Mouse (Mus musculus) layer of hippocampus, adult 18-20 months (tissue): ENCODE results near the gene 1110059E24Rik. TPM values are rescaled to one million over a fixed set of nuclear protein-coding genes. Genes with fewer than 3 reads are reported as not detected.
"Not testable (repeated sequence)": the region's sequence is repeated elsewhere in the genome, so short reads cannot be mapped to it uniquely, and the experiment has no call there.

Source experiments
- DNase-seq, 2 experiments: peaks; one replicate each; pipeline ENCODE4 v3.0.0; 2022; ENCODE audit warnings: low spot score in 2 of 2
- total RNA-seq, 2 experiments: library from RNA; stranded (reverse); gene quantifications; 2 replicates each; pipeline ENCODE4 v1.2.3; 2021

The 1110059E24Rik gene
- total RNA-seq, 2 experiments from 2014 or later, result 23.2 to 29.0 TPM

DNA sequence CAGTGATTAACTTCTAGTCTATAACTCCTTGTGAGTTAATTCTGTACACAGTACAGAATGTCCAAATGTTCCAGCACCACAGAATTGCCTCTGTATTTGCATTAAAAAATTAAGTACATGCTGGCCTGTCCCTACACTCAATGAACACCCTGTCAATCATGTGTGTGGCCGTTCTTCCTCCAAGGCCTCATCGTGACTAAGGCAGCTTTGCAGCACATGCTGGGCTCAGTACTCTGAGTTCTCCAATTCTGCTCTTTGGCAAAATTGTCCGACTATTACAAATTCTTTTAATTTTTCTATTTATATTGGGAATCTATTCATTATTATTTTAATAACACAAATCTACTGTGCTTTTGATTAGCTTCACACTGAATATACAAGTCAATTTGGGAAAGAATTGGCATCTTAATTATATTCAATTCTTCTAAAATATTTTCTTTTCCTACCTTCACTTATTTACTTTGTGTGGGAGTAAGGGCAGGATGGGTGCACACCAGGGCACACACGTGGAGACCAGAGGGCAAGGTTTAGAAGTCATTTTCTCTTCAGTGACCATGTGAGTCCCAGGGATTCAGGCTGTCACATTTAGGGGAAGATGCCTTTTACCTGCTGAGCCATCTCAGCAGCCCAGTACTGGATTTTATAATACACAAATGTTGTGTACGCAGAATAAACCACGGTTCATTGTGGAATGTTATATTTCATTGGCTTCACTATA lies 26.3 kb downstream of the 1110059E24Rik start:
- DNase-seq, result no peak

GRCm38 (mm10) chr19:21624148-21624535 lies 28.6 kb downstream of the 1110059E24Rik start:
- no peak for DNase-seq

- DNase-seq, result no peak
Observed at GRCm38 (mm10) chr19:21623410-21624147, 29.2 kb downstream of the 1110059E24Rik start.

GRCm38 (mm10) chr19:21615801-21616200 lies 37.0 kb downstream of the 1110059E24Rik start:
- no peak for DNase-seq

GRCm38 (mm10) chr19:21611725-21612575 lies 40.8 kb downstream of the 1110059E24Rik start:
- no peak for DNase-seq

DNA sequence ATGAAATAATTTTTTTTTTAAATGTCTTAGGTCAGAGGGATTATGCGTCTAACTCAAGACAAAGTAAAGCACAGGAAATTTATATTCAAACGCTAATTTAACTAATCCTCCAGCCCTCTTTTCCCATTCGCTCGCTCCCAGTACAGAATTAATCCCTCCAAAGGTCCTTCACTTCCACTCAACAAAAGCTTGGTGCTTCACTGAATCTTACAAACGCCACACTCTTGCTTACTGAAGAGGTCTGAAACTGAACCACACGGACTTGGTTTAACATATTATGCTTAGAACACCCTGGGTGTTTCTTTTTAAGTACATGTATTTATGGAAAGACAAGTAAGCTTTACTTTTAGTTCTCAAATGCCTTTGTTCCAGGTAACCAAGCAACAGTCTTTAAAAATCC lies 41.5 kb downstream of the 1110059E24Rik start:
- no peak for DNase-seq

DNA sequence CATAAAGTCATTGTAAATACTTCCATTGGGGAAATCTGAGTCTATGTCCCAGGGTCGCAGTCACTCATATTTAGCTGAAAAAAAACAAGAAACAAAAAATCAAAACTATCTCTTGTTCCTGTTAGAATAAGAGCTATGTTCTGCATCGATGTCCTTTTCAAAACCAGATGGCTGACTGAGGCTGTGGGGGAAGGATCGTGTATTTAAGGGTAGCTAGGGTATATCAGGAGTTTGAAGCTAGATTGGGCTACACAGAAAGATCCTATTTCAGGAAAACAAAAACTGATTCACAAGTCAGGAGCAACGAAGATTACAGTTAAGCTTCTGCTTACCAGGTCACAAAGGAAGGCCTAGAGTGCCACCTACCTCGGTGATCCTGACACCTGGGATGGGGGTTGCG lies 42.5 kb downstream of the 1110059E24Rik start:
- no peak for DNase-seq

DNA sequence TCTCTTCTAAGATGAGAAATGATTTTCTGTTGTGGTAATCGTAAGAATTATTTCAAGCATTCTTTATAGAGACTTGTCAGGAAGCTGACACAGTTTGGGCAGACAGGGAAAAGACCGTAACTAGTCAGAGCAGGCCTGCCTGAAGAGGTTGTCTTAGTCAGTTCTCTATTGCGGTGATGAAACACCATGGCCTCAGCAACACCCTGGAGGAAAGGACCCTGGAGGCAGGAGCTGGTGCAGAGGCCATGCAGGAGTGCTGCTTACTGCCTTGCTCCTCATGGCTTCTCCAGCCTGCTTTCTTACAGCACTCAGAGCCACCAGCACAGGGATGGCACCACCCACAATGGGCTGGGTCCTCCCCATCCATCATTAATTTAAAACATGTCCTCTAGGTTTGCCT lies 47.5 kb downstream of the 1110059E24Rik start:
- no peak for DNase-seq

- DNase-seq, result no peak
Observed at GRCm38 (mm10) chr19:21603836-21604235, 48.9 kb downstream of the 1110059E24Rik start.

DNA sequence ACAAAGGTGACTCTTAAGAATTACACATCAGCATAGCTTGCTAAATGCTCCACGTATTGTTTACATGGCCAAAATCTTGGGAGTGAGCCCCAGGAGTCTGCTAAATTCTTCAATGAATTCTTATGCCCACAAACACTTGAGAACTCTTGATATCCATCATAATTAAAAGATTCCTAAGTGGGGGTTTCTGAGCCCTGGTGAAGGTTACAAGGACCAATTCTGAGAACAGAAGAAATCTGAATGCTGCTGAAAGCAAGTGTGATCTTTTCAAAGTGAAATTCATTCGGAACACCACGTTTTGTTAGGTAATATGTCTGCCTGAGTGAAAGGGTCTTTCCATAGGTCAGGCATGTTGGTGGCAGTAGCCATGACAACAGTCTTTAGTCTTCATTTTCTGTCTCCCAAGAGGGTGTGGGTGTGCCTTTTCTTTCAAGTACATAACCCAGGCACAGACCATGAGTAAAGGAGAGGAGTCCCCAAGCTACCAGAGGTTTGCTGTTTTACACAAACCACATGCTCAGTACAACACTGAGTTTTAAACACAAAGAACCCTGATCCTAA lies 51.2 kb downstream of the 1110059E24Rik start:
- DNase-seq, result no peak

- DNase-seq, result no peak
Observed at GRCm38 (mm10) chr19:21598659-21599352, 54.0 kb downstream of the 1110059E24Rik start.

GRCm38 (mm10) chr19:21594676-21595075 lies 58.1 kb downstream of the 1110059E24Rik start:
- DNase-seq, result no peak

DNA sequence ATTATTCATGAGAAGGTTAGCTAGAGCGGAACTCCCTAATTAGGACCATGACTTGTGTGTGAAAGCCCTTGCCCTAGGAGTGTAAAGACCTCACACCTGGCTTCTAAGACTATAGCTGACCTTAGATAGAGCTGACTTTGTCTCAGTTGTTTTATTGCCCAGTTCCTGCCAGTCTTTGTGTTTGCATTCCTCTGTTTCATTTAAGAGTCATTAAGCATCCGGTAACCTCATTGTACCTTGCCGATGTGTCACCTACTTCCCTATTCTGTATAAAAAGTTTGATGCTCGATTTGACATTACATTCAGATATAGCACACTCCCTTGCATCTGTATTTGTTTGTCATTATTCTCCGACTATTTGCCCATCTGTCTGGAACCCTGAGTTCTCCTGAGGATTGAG lies 60.6 kb downstream of the 1110059E24Rik start:
- not testable (repeated sequence) for DNase-seq

- no peak for DNase-seq
Observed at GRCm38 (mm10) chr19:21589888-21590287, 62.9 kb downstream of the 1110059E24Rik start.

DNA sequence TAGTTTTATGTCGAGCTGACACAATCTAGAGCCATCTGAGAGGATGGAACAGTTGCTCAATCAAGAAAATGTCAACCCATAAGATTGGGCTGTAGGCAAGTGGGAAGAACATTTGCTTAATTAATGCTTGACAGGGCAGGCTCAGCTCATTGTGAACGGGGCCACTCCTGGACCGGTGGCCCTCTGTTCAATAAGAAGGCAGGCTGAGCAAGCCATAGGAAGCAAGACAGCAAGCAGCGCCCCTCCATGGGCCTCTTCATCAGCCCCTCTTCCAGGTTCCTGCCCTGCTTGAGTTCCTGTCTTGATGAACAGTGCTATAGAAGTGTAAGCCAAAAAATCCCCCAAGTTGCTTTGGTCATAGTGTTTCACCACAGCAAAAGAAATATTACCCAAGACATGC lies 65.2 kb downstream of the 1110059E24Rik start:
- DNase-seq, result no peak

DNA sequence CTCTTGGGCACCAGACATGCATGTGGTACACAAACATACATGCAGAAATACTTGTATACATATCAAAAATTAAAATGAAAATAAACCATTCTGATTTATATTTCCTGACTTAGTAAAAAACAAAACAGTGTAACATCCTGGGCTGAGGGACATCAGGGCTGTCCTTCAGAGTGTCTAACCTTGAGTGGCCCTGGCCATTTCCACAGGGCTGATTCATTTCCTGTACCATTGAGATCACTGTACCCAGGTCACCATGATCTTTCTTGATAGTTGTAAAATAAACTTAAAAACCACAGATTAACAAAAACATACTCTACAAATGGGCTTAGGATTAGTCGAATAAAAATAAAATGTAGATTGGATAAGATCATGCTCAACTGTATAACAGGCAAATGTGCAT lies 66.2 kb downstream of the 1110059E24Rik start:
- DNase-seq, result no peak

- no peak for DNase-seq
Observed at GRCm38 (mm10) chr19:21585868-21586267, 66.9 kb downstream of the 1110059E24Rik start.

DNA sequence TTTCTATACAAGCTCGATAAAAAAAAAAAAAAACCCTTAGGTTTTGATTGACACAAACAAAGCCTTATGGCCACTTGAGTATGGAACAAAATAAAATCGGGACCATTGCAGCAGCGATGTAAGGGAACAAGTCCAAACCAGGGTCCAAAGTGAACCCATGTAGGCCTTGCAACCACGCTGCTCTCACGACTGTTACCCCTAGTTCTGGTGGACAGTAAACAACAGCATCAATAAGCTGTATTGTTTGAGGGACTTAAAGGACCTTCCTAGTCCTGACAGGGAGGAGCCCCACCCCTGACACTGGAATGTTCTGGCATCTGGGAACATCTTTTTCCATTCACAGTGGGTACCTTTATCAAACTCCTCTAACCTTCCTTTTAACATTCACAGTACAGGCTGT lies 68.8 kb downstream of the 1110059E24Rik start:
- no peak for DNase-seq

DNA sequence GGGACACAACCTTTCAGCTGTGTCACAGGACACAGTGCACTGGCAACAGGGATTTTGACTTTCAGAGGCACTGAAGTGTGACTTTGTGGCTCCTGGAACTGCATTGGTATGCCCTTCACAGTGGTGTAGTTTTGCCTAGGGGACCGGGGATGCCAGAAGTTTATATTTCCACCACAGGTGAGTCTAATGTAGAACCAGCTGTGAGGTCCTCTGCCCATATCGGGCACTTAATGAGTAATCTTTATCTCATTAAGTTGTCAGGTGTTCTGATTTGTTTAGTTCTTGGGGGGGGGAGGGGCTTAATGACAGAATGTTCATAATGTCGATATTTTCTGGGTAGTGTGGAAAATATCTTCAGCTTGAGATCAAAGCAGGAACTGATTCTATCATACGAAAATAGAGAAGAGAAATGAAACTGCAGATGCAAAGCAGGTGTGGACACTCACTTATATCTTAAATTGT lies 69.2 kb downstream of the 1110059E24Rik start:
- DNase-seq, result no peak

GRCm38 (mm10) chr19:21581404-21581803 lies 71.4 kb downstream of the 1110059E24Rik start:
- no peak for DNase-seq

- no peak for DNase-seq
Observed at GRCm38 (mm10) chr19:21579896-21580295, 72.9 kb downstream of the 1110059E24Rik start.
